Mouse (Mus musculus): ENCODE measurements around the gene Celsr1. TPM values are rescaled to one million over a fixed set of nuclear protein-coding genes. Genes with fewer than 3 reads are reported as not detected.

Gene Celsr1
- total RNA-seq, 2 experiments from 2014 or later: 0.31 to 0.43 TPM

- DNase-seq: no peak
Observed at GRCm38 (mm10) chr15:85961131-85961530, 72.4 kb downstream of the Celsr1 start.

- no peak for DNase-seq
Observed at GRCm38 (mm10) chr15:85956202-85956601, 77.4 kb downstream of the Celsr1 start.

DNA sequence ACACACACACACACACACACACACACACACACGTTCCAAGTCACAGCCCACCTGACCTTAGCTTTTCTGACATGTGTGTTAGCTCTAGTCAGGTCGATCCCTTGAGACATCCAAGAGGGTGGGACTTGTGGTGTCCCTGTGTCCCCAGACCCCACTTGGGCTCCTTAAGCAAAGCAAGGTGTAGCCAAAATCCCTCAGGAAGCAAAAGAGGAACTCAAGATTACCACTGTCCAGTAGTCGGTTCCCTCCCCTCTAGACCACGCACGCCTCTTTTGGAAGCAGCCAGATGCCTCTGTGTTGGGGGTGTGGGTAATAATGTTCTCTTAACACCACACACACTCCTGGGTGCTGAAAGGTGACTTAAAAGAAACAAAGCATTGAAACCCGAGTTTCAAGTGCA is 80.1 kb downstream of the Celsr1 start:
- no peak for DNase-seq

DNA sequence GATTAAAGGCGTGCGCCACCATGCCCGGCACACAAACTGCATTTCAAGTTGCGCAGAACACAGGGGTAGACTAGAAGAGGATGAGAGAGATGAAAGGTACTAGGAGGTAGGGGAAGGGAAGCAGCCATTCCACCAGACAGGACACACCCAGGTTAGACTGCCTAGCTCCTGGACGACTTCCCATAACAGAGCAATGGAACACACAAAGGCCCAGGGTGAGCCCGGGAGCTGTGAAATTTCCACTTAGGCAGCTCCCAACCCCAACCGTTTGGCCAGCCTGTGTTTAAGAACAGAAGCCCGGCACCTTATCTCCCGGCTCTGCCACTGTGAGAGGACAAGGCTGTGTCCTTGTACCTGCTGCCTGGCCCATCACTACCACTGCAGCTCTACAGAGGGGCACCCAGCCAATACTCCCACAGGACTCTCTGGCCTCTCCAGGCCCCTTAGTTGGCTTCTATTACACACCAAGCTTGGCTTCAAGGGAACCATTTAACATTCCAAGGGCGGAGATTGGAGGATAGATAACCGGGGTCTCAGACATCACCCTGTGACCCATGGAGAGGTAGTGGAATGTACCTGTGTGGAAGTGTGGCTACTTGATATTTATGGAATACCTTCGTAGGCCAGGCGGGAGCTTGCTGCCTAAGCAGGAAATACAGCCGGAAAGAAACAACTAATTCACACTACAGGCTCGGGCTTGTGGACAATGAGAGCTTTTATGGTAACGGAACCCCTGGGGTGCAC is 84.0 kb downstream of the Celsr1 start:
- no peak for DNase-seq

DNA sequence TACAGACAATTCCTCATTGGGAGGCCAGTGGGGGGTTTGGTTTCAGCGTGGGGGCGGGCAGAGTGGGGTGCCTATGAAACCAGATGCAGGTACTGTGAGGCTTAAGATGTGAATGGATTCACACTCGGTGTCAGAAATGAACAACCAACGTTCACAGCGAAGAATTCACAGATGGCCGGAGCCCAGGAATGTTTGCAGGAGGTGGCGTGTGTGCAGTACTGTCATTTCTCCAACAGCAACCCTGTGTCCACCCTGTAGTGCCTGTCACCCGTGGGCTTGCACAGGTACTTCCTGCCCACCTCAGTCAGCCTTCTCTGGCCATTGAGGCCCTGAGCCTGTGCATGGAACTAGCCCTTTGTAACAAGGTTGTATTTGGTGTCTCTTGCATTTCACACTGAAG is 85.6 kb downstream of the Celsr1 start:
- no peak for DNase-seq

DNA sequence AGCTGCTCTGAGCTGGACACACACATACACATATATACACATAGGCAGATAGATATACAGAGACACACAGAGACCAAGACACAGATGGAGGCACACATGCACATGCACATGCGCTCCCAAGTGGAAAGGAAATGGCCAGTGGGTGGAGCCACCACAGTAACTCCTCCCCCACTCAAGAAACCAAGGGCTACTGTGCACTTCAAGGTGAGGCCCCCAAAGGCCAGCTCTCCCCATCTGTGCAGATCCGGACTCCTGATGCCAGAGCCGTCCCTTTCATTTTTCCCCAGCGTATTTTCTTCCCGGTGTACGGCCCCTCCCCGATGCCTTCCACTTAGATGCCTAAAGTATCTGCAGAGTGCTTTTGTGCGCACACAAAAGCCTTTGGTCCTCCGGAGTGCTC is 86.0 kb downstream of the Celsr1 start:
- no peak for DNase-seq

DNA sequence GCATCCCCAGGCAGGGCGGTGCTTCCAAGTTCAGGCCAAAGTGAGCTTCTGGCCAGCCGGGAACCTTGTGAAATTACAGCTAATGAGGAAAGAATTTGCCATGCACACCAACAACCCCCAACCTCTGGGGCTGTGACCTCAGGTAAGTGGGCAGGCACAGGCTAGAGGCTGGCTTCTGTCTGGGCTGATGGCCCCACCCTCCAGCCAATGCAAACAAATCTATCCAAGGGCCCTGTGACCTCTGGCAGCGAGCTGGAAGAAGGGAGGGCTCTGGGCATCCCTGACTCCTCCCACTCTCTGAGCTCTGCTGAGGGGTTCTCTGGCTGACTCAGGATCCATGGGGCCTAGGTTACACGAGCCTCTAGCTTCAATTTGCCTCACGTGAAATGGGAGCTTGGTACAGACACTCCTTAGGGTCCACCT is 97.9 kb downstream of the Celsr1 start:
- no peak for DNase-seq

- DNase-seq: no peak
Observed at GRCm38 (mm10) chr15:85928161-85928560, 105.4 kb downstream of the Celsr1 start.

GRCm38 (mm10) chr15:85921855-85922254 is 111.7 kb downstream of the Celsr1 start:
- DNase-seq: no peak

GRCm38 (mm10) chr15:85919892-85920248 is 113.7 kb downstream of the Celsr1 start:
- DNase-seq: no peak

GRCm38 (mm10) chr15:85919191-85919891 is 114.2 kb downstream of the Celsr1 start:
- no peak for DNase-seq

DNA sequence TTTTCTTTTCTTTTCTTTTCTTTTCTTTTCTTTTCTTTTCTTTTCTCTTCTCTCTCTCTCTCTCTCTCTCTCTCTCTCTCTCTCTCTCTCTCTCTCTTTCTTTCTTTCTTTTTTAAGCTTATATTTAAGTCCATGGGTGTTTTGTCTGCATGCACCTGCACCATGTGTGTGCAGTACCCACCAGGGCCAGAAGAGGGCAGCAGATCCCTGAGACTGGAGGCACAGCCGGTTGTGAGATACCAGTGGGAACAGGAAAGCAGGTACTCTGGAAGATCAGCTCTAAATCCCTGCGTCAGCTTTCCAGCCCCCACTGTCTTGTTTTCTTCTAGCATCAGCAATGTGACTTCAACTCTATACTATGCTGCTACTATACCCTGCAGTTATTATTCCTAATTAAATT is 120.0 kb downstream of the Celsr1 start:
- no peak for DNase-seq

DNA sequence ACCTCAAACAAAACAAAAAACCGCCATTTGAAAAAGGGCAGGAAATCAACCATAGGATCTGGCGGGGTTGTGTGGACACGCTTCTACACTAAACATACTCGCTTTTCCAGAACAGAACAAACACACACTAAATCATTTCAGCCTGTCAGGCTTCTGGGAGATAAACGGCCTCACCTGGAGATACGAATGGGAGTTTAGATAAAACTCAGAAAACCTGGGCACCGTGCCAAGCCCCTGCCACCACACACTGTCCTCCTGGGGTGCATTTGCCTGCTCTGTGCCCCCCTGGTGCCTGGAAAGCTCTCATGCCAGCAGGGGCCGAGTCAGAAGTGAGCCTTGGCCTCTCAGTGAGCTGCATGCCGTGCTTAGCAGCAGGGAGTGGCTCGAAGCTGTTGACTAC is 123.6 kb downstream of the Celsr1 start:
- no peak for DNase-seq

DNA sequence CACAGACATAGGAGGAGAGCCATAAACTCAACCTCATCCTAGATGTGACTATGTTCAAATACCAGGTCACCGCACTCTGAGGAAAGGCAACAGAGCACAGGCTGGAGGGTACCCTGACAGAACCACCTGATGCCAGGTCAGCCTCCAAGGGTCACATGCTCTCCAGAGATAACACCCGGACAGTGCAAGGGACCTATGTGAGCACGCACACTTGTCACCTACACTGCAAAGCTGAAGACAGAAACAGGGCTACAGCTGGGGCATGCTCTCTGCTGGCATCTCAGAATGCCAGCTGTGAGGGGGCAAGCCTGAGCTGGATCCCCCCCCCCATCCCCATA is 124.1 kb downstream of the Celsr1 start:
- no peak for DNase-seq

DNA sequence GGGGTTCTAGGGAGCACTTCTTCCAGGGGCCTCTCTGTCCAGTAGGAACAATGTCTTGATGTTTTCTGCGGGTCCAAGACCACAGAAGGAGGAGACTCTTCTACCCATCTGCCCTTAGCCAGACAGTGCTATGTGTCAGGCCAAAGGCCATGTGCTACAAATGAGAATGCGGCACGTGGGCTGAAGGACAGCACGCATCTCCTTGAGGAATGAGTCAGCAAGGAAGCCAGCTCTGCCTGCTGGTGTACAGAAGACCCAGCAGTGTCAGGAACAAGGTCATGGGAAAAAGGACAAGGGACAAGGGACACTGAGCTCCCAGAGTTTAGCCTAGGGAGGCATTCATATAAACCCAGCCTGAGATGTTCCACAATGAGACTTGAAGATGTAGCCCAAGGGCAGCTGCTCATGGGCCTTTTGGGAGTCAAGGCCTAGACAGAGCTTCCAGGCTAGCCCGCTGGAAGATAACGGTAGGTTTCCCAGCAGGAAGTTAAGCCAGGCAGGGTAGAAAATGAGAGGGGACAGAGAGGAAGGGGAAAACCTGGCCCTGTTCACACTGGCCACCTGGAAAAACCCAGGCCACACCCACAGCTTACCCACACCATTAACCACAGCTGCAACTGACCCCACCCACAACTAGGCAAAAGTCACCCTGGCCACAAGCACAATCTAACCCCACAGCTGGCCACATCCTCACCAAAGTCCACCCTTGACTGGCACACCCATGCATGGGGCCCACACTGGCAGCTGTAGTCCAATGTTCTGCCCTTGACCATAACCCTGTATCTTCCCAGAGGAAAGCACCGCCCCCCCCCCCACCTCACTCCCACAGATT is 124.7 kb downstream of the Celsr1 start:
- DNase-seq: no peak

GRCm38 (mm10) chr15:85903826-85904225 is 129.8 kb downstream of the Celsr1 start:
- DNase-seq: no peak

GRCm38 (mm10) chr15:85902505-85902904 is 131.1 kb downstream of the Celsr1 start:
- DNase-seq: no peak

GRCm38 (mm10) chr15:85900801-85901200 is 132.8 kb downstream of the Celsr1 start:
- no peak for DNase-seq

DNA sequence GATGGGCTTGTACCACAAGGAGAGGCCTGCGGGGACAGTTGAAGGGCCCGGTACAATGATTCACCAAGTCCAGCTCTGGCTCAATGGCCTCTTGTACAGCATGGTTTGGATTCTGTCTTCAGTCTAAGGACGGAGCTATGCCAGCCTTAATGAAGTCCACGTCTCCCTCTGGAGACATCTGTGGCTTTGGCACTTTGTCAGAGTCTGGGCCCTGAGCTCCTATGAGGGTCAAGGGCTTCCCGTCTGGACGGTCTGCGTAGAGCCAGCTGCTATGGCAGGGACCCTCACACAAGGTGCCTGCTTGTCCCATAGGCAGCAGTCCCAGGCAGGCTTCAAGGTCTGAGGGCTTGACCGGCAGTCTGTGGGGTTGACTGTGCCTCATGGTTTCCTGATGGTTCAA is 133.3 kb downstream of the Celsr1 start:
- no peak for DNase-seq

DNA sequence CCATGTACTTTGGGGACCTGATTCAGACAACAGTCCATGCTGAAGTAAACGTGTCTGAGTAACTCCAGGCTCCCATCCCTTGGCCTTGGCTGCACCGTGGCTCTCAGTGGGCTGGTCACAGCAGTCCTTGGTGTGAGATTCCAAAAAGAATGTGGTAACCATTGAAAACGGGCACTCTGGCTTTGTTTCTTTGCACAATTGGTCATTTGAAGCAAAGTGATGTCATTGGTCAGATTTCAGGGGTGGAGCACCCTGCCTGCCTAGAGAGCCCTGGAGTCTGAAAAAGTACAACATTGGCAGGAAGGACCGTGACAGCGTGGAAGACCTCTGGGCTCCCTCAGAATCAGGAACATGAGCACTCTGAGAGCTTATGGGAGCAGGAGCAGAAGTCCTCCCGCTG is 134.2 kb downstream of the Celsr1 start:
- DNase-seq: no peak

- no peak for DNase-seq
Observed at GRCm38 (mm10) chr15:85897113-85897512, 136.5 kb downstream of the Celsr1 start.

GRCm38 (mm10) chr15:85896284-85896683 is 137.3 kb downstream of the Celsr1 start:
- DNase-seq: no peak

GRCm38 (mm10) chr15:85893871-85894270 is 139.7 kb downstream of the Celsr1 start:
- DNase-seq: no peak

Measured in gastrocnemius, postnatal 25 days (tissue).